Mouse (Mus musculus) embryonic facial prominence, embryonic 11.5 days (tissue): ENCODE measurements around the gene Bola2. TPM values are rescaled to one million over a fixed set of nuclear protein-coding genes. Genes with fewer than 3 reads are reported as not detected.
"Not testable (repeated sequence)": the region's sequence is repeated elsewhere in the genome, so short reads cannot be mapped to it uniquely, and the experiment has no call there.

Experiments used
- ATAC-seq: fragments of 200-750 bp; cut with Nextera tagmentation; replicated peaks from 2 replicates; pipeline ENCODE4 v1.8.0; 2017; ENCODE audit warnings: low read depth; ENCODE audit not compliant: insufficient number of reproducible peaks, low FRiP score, low TSS enrichment
- DNase-seq: peaks from one replicate; pipeline ENCODE4 v3.0.0-alpha.2; 2015; ENCODE audit warnings: low spot score
- H3K27ac ChIP-seq: fragments of 300-500 bp; sonication (generic); replicated peaks from 2 replicates; pipeline ENCODE4 v1.5.1; 2014; ENCODE audit warnings: mild to moderate bottlenecking, low read depth, low read length, control low read depth
- H3K27me3 ChIP-seq: fragments of 300-500 bp; sonication (generic); 2 replicates; pipeline ENCODE4 v1.6.1; 2014; ENCODE audit warnings: mild to moderate bottlenecking, low read length, moderate library complexity, mixed read lengths; ENCODE audit not compliant: control insufficient read depth, insufficient read depth
- H3K36me3 ChIP-seq: fragments of 300-500 bp; sonication (generic); replicated peaks from 2 replicates; pipeline ENCODE4 v1.6.1; 2014; ENCODE audit warnings: low read depth, mild to moderate bottlenecking, low read length, moderate library complexity, mixed read lengths; ENCODE audit not compliant: control insufficient read depth, insufficient read depth
- H3K4me1 ChIP-seq: fragments of 300-500 bp; sonication (generic); 2 replicates; pipeline ENCODE4 v1.6.1; 2014; ENCODE audit warnings: low read length, mixed read lengths; ENCODE audit not compliant: control insufficient read depth, insufficient read depth
- H3K4me2 ChIP-seq: fragments of 300-500 bp; sonication (generic); 2 replicates; pipeline ENCODE4 v1.6.1; 2014; ENCODE audit warnings: low read depth, mild to moderate bottlenecking, control low read depth, low read length, moderate library complexity
- H3K4me3 ChIP-seq: fragments of 300-500 bp; sonication (generic); 2 replicates; pipeline ENCODE4 v1.5.1; 2014; ENCODE audit warnings: low read depth, low read length, control low read depth
- H3K9ac ChIP-seq: fragments of 300-500 bp; sonication (generic); replicated peaks from 2 replicates; pipeline ENCODE4 v1.6.1; 2014; ENCODE audit warnings: mild to moderate bottlenecking, control low read depth, low read length
- H3K9me3 ChIP-seq: fragments of 300-500 bp; sonication (generic); replicated peaks from 2 replicates; pipeline ENCODE4 v1.6.1; 2016; ENCODE audit warnings: mild to moderate bottlenecking, low read length, inconsistent platforms, mixed read lengths; ENCODE audit not compliant: control insufficient read depth
- WGBS: fragments of 180-500 bp; shearing (Covaris S2); extraction: QIAGEN DNeasy Blood & Tissue Kit; methylation state at CpG from one replicate; pipeline ENCODE4 v1.1.7; 2014; 5-methylcytosine and 5-hydroxymethylcytosine counted together
- polyA plus RNA-seq: library from polyadenylated mRNA; unstranded; fragments of >200 nt; fragmentation: Nextera tagmentation; extraction: Ambion mirVana; gene quantifications from 2 replicates; pipeline ENCODE4 v1.2.1, GENCODE M21; 2014

Gene Bola2
- polyA plus RNA-seq, 1 experiment from 2014 or later, result 143 TPM

DNA sequence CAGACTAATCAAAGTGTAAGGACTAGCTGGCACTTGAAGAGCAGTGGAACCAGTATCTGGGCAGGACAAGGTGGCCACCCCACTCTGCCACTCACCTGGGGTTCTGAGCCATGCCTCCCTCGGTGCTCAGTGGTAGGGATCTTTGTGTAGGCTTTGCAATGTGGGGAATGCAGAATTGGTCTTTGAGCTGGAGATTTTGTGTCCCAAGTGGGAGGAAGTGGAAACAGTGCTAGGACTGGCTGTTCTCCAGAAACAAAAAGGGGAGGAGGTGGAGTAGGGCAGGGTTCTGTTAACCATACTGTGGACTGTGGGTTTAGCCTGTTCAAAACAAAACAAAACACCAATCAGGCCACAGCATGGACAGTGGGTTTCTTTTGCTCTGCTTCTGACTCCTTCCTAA is 19.0 kb upstream of the Bola2 start, which contains the start of gene Sult1a1:
TSS of gene Sult1a1 (minus strand) at position 226 of the 400 bp plus-strand sequence.
- 0 out of 2 replicates have a peak, but pooled peaks cover 4% of the 10 kb centered on the region for H3K36me3 ChIP-seq
- no peak for ATAC-seq
- no peaks in the 10 kb centered on the region for H3K4me1 ChIP-seq
- 77% methylated on average over 1 of the region's 1 CpGs for WGBS
- H3K27ac ChIP-seq, result no peak within 1 kb of the TSS
- H3K9me3 ChIP-seq, result no peaks in the 10 kb centered on the region
- H3K4me3 ChIP-seq, result no peak within 1 kb of the TSS
- no peak within 1 kb of the TSS for H3K4me2 ChIP-seq
- DNase-seq, result no peak
- no peak within 1 kb of the TSS for H3K9ac ChIP-seq
- H3K27me3 ChIP-seq, result no peaks in the 10 kb centered on the region

DNA sequence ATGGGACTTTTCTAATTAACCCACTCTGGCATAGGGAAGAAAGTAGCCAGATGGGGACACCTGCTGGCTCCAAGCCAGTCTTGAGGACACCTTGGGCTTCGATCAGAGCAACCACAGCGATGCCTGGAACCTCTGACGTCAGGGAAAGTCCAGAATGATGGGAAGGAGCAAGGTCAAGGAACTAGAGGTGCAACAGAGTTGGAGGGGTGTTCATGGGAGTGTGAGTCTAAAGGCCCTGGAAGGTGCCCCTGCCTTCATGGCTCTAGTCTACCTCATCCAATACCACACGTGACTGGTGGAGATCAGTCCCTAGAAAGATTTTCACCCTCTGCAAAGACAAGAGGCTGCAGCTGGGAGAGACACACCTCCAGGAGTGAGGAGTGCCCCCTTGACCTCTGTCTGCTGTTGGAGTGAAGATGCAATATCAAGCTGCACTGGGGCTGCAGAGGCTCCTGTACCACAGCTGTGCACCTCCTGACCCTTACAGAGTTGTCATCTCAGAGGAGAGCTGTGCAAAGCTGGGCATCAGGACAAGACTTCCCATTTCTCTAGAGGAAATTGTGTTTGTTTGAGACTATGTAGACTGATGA is 18.5 kb upstream of the Bola2 start:
- no peaks in the 10 kb centered on the region for H3K9me3 ChIP-seq
- 0 out of 2 replicates have a peak, but pooled peaks cover under 1% of the 10 kb centered on the region for H3K36me3 ChIP-seq
- no peak for DNase-seq
- no peak overlapping the region for H3K27ac ChIP-seq
- no peak overlapping the region for H3K4me3 ChIP-seq
- no peaks in the 10 kb centered on the region for H3K27me3 ChIP-seq
- H3K4me2 ChIP-seq, result no peak overlapping the region
- H3K9ac ChIP-seq, result no peak overlapping the region
- no peaks in the 10 kb centered on the region for H3K4me1 ChIP-seq
- WGBS, result 80% methylated on average over 4 of the region's 4 CpGs
- ATAC-seq, result no peak

DNA sequence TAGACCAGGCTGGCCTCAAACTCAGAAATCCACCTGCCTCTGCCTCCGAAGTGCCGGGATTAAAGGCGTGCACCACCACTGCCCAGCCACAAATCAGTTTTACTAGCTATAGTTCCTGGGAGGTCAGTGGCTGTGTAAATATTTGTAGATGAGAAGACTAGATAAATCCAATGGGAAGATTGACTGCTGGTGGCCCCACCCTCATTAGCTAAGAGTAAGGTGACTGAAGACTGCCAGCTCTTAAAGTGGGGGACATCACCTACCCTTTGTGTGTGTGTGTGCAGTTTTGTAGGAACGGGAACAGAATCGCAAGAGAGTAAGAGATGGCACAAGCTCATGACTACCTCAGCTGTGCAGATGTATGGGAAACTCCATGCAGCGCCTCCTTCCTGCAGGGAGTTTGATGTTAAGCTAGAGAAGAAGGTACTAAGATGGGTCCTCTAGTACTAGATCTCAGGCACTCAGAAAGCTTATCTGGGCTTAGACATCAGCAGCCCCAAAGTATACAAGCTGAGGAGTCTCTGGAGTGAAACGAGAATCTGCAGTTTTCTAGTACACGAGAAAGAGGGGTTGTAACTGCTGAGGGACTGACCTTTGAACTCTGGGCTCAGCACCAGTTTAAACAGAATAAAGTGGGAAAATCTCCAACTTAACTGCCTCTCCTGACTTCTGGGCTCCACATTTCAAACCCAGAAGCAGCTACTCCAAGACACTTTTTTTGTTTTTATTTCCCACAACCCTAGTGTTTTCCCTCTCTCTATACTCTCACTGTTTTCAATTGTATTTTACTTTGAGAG is 16.5 kb upstream of the Bola2 start:
- WGBS, result 82% methylated on average over 8 of the region's 8 CpGs
- H3K4me2 ChIP-seq, result no peak overlapping the region
- no peaks in the 10 kb centered on the region for H3K27me3 ChIP-seq
- no peak for DNase-seq
- no peak for ATAC-seq
- no peaks in the 10 kb centered on the region for H3K36me3 ChIP-seq
- no peaks in the 10 kb centered on the region for H3K4me1 ChIP-seq
- no peak overlapping the region for H3K9ac ChIP-seq
- H3K4me3 ChIP-seq, result no peak overlapping the region
- no peak overlapping the region for H3K27ac ChIP-seq
- no peaks in the 10 kb centered on the region for H3K9me3 ChIP-seq

DNA sequence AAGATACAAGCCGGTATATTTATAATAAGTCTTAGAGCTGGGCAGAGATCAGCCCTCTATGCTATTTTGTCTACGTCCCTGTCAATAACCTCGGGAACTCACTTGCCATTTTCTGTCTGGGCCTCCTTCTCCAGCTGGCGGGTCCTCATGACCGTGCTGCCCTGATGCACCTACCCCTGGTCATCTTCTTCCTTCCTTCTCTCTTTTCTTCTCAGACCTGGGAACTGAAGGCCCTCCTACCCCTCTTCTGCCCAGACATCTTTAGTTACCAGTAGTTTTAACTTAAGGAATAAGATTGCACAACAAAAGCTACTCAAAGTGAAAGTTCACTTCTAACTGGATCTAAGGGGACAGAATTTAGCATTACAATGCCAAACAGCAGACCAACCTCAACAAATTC is 15.5 kb upstream of the Bola2 start:
- no peaks in the 10 kb centered on the region for H3K4me1 ChIP-seq
- no peak for ATAC-seq
- no peak overlapping the region for H3K4me3 ChIP-seq
- H3K36me3 ChIP-seq, result no peaks in the 10 kb centered on the region
- H3K27ac ChIP-seq, result no peak overlapping the region
- no peaks in the 10 kb centered on the region for H3K27me3 ChIP-seq
- no peaks in the 10 kb centered on the region for H3K9me3 ChIP-seq
- H3K9ac ChIP-seq, result no peak overlapping the region
- DNase-seq, result no peak
- WGBS, result 93% methylated on average over 5 of the region's 5 CpGs
- no peak overlapping the region for H3K4me2 ChIP-seq

DNA sequence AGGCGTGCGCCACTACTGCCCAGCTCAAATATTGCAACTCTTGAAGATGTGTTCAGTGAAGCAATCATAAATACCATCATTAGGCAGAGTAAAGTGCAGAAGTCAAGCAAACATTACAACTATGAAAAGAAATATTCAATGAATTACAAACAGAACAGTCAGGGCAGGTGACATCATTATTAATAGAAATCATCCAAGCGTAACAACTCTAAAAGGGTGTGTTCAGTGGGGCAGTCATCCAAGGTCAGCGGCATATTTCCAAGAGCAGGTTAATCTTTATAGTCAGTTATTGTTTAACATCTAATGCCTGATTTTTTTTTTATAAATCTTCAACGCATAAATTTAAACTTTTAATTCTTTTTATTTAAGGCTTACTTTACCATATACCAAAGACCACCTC is 14.0 kb upstream of the Bola2 start:
- WGBS, result 97% methylated on average over 5 of the region's 5 CpGs
- Histone ChIP-seq H3K4me3 (no peak overlapping the region), H3K36me3 (no peaks in the 10 kb centered on the region), H3K27ac (no peak overlapping the region), H3K27me3 (no peaks in the 10 kb centered on the region), H3K9me3 (no peaks in the 10 kb centered on the region), H3K9ac (no peak overlapping the region), H3K4me2 (no peak overlapping the region), H3K4me1 (no peaks in the 10 kb centered on the region)
- no peak for ATAC-seq
- no peak for DNase-seq

DNA sequence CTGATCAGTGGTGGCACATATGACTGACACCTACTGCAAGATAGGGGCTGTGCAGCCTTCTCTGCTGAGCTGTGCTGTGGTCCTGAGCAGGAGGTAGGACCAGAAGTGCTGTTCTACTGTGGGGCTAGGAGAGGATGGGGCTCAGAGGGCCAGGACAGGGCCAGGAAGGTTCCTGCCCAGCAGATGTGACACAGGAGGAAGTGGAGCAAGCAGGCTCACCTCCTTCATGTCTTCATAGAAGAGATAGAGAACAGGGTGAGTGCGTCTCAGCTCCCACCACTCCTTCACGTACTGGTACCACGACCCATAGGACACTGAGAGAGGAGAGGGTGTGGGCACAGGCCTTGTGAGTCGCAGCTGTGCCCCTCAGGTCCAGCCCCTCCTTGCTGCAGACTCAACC is 7.0 kb upstream of the Bola2 start:
- 85% methylated on average over 4 of the region's 4 CpGs for WGBS
- not testable (repeated sequence) for ATAC-seq, H3K36me3 ChIP-seq, H3K27me3 ChIP-seq, H3K9me3 ChIP-seq, H3K4me2 ChIP-seq, H3K4me1 ChIP-seq, H3K4me3 ChIP-seq, H3K9ac ChIP-seq, H3K27ac ChIP-seq, DNase-seq

DNA sequence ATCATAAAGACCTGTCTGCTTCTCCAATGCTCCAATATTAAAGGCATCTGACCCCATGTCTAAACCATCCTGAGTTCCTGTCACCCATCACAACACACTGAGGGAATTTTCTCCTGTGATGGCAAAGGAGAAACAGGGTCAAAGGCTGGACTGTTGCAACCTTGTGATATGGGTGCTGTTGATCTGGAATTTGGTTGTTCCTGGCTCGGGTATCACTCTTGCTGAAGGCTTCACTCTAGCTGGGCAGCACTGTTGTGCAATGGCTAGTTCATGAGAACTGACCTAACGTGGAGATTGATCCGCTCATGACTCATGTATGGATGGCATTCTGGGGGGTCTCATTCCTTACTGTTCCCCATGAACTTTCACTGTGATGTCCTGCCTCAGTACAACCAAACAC is 6.2 kb upstream of the Bola2 start:
- Histone ChIP-seq H3K9ac (no peak overlapping the region), H3K27me3 (no peaks in the 10 kb centered on the region), H3K4me2 (no peak overlapping the region), H3K4me3 (no peak overlapping the region), H3K4me1 (no peaks in the 10 kb centered on the region), H3K9me3 (no peaks in the 10 kb centered on the region), H3K27ac (no peak overlapping the region), H3K36me3 (no peaks in the 10 kb centered on the region; the same call in 1 of the 2 replicates)
- ATAC-seq, result no peak
- 90% methylated on average over 3 of the region's 3 CpGs for WGBS
- no peak for DNase-seq

DNA sequence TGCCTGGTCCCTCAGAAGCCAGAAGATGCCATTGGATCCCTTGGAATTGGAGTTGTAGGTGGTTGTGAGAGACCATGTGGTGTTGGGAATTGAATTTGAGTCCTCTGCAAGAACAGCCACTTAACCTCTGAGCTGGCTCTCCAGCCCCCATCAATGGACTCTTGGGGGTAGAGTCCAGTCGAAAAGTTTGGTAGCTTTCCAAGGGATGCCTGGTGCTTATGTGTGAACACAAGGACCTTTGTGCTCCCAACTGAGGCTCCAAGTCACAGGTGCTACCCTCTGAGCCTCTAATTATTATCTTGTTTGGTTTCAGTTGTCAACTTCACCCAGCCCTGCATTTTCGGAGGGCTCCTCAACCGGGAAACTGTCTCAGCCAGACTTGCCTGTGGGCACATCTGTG is 4.5 kb upstream of the Bola2 start:
- no peak for ATAC-seq

More for the DNA sequence above, 4.5 kb upstream of the Bola2 start:
- Histone ChIP-seq H3K4me1 (peaks cover 2% of the 10 kb centered on the region; the same call in 1 of the 2 replicates), H3K9me3 (no peaks in the 10 kb centered on the region), H3K4me2 (no peak overlapping the region), H3K27ac (no peak overlapping the region), H3K4me3 (no peak overlapping the region), H3K9ac (no peak overlapping the region), H3K27me3 (no peaks in the 10 kb centered on the region), H3K36me3 (no peaks in the 10 kb centered on the region; the same call in 1 of the 2 replicates)
- WGBS, result 86% methylated on average over 3 of the region's 3 CpGs
- DNase-seq, result no peak
